Mouse (Mus musculus): ENCODE measurements around the gene Ahctf1. TPM values are rescaled to one million over a fixed set of nuclear protein-coding genes. Genes with fewer than 3 reads are reported as not detected.
"Not testable (repeated sequence)": the region's sequence is repeated elsewhere in the genome, so short reads cannot be mapped to it uniquely, and the experiment has no call there.

Ahctf1 gene
- polyA plus RNA-seq, 1 experiment from 2014 or later = 36.6 TPM

DNA sequence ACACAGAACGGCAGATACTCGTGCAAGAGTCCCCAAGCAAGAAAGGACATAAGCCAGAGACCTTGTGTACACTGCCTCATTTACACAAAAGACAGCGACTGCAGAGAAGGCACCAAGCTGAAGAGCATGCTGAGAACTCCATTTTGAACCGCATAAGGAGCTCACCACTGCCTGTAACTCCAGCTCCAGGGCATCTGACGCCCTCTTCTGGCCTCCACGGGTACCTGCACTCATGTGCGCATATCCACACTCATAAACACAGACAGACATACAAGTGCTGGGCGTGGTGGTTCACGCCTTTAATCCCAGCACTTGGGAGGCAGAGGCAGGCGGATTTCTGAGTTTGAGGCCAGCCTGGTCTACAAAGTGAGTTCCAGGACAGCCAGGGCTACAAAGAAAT, 74.8 kb downstream of the Ahctf1 start:
- TF ChIP-seq CTCF (IDR thresholded peaks at IDR 0.05; ENCODE audit: low read depth) = 0 out of 2 replicates have a peak, but pooled peaks have one; percentile 11
- no peaks in the 10 kb centered on the region for H3K36me3 ChIP-seq (ENCODE audit: insufficient read depth)
- DNase-seq (no peak), ATAC-seq (ENCODE audit: insufficient read depth) (no peak)
- WGBS = 89% methylated on average over 10 of the region's 10 CpGs
- H3K27me3 ChIP-seq (ENCODE audit: insufficient read depth, low read length) = no peaks in the 10 kb centered on the region
- H3K9me3 ChIP-seq (ENCODE audit: low read depth, low read length) = no peaks in the 10 kb centered on the region
- no peak overlapping the region for H3K9ac ChIP-seq
- no peak overlapping the region for H3K27ac ChIP-seq (ENCODE audit: low read depth)
- H3K4me3 ChIP-seq (ENCODE audit: low read depth, low read length) = no peak overlapping the region
- no peaks in the 10 kb centered on the region for H3K4me1 ChIP-seq (ENCODE audit: insufficient read depth)
- H3K4me2 ChIP-seq = no peak overlapping the region

DNA sequence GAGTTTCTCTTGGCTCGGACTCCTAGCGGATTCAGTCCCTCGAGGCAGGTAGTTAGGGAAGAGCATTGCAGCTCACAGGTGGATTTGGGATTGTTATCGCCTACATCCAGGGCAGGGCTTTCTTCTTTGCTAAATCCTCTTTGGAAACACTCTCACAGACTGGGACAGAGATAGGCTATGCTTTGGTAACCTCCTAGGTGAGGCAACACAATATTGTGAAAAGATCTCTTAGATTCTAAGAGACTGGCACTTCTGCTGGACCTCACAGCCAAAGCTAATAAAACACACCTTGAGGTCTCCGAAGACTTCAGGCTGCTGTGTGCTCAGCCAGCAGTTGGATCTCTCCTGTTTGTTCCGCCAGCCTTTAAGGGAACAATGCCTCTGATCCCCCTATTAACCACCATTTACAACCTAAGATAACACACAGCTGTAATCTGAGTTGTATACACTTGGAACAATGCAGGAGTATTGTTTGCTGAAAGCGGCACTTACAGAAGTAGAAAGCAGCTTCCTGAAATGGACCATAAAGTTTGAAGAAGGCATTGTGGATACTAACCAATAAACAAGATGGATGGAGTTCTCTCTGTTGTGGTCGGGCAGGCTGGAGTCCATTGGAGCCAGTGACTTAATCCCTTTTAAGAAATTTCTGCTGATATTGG, 80.5 kb downstream of the Ahctf1 start:
- H3K27ac ChIP-seq (ENCODE audit: low read depth) = no peak overlapping the region
- no peaks in the 10 kb centered on the region for H3K36me3 ChIP-seq (ENCODE audit: insufficient read depth)
- H3K4me3 ChIP-seq (ENCODE audit: low read depth, low read length) = no peak overlapping the region
- no peaks in the 10 kb centered on the region for H3K4me1 ChIP-seq (ENCODE audit: insufficient read depth)
- no peak overlapping the region for H3K9ac ChIP-seq
- ATAC-seq (ENCODE audit: insufficient read depth) = no peak
- H3K9me3 ChIP-seq (ENCODE audit: low read depth, low read length) = no peaks in the 10 kb centered on the region
- no peak for DNase-seq
- no peak overlapping the region for H3K4me2 ChIP-seq
- no peak for TF ChIP-seq CTCF (IDR thresholded peaks at IDR 0.05; ENCODE audit: low read depth)
- no peaks in the 10 kb centered on the region for H3K27me3 ChIP-seq (ENCODE audit: insufficient read depth, low read length)
- 59% methylated on average over 8 of the region's 8 CpGs for WGBS

DNA sequence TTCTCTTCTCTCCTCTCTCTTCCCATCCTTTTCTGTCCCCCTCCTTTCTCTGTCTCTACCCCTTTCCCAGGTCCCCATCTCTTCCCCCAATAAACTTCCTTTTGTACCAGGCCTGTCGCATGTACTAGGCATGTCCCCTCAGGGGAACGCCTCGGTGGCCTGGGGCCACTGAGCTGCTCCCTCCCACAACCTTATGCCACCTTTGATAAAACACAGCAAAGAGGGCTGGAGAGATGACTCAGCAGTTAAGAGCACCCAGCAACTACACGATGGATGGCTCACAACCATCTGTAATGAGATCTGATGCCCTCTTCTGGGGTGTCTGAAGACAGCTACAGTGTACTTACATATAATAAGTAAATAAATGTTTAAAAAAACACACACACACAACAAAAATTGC, 87.7 kb downstream of the Ahctf1 start:
- no peak overlapping the region for H3K9ac ChIP-seq
- WGBS = 86% methylated on average over 4 of the region's 4 CpGs
- H3K4me3 ChIP-seq (ENCODE audit: low read depth, low read length) = no peak overlapping the region
- DNase-seq (no peak), ATAC-seq (ENCODE audit: insufficient read depth) (no peak)
- no peaks in the 10 kb centered on the region for H3K36me3 ChIP-seq (ENCODE audit: insufficient read depth)
- no peak overlapping the region for H3K4me2 ChIP-seq
- no peak for TF ChIP-seq CTCF (IDR thresholded peaks at IDR 0.05; ENCODE audit: low read depth)
- no peaks in the 10 kb centered on the region for H3K27me3 ChIP-seq (ENCODE audit: insufficient read depth, low read length)
- H3K9me3 ChIP-seq (ENCODE audit: low read depth, low read length) = no peaks in the 10 kb centered on the region
- no peak overlapping the region for H3K27ac ChIP-seq (ENCODE audit: low read depth)
- H3K4me1 ChIP-seq (ENCODE audit: insufficient read depth) = no peaks in the 10 kb centered on the region

DNA sequence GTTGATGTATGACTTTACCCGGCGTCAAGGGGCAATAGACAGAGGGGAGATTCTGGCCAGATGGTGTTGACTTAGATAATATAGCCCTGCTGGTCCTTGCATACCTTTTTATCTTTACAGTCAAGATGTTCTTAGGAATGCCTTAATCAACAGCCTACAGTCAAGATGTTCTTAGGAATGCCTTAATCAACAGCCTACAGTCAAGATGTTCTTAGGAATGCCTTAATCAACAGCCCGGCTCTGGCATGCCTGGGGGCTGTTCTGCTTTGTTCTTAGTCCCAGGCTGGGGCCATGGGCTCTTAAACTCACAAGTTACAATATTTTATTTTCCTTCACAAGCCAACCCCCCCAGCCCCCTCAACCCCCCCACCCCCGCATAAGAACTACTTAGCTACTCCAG, 88.2 kb downstream of the Ahctf1 start:
- H3K4me1 ChIP-seq (ENCODE audit: insufficient read depth); H3K4me3 ChIP-seq (ENCODE audit: low read depth, low read length); H3K9me3 ChIP-seq (ENCODE audit: low read depth, low read length); H3K4me2 ChIP-seq; H3K27me3 ChIP-seq (ENCODE audit: insufficient read depth, low read length); H3K36me3 ChIP-seq (ENCODE audit: insufficient read depth); ATAC-seq (ENCODE audit: insufficient read depth); H3K27ac ChIP-seq (ENCODE audit: low read depth); DNase-seq; H3K9ac ChIP-seq: not testable (repeated sequence)
- 85% methylated on average over 2 of the region's 4 CpGs for WGBS

GRCm38 (mm10) chr1:179713367-179713766, 90.1 kb downstream of the Ahctf1 start:
- H3K4me1 ChIP-seq (ENCODE audit: insufficient read depth) = no peaks in the 10 kb centered on the region
- no peaks in the 10 kb centered on the region for H3K9me3 ChIP-seq (ENCODE audit: low read depth, low read length)
- ATAC-seq (ENCODE audit: insufficient read depth) (no peak), DNase-seq (no peak)
- no peaks in the 10 kb centered on the region for H3K36me3 ChIP-seq (ENCODE audit: insufficient read depth)
- no peak overlapping the region for H3K27ac ChIP-seq (ENCODE audit: low read depth)
- WGBS = 78% methylated on average over 3 of the region's 3 CpGs
- TF ChIP-seq CTCF (IDR thresholded peaks at IDR 0.05; ENCODE audit: low read depth) = no peak
- H3K4me2 ChIP-seq = no peak overlapping the region
- no peak overlapping the region for H3K9ac ChIP-seq
- no peak overlapping the region for H3K4me3 ChIP-seq (ENCODE audit: low read depth, low read length)
- no peaks in the 10 kb centered on the region for H3K27me3 ChIP-seq (ENCODE audit: insufficient read depth, low read length)

DNA sequence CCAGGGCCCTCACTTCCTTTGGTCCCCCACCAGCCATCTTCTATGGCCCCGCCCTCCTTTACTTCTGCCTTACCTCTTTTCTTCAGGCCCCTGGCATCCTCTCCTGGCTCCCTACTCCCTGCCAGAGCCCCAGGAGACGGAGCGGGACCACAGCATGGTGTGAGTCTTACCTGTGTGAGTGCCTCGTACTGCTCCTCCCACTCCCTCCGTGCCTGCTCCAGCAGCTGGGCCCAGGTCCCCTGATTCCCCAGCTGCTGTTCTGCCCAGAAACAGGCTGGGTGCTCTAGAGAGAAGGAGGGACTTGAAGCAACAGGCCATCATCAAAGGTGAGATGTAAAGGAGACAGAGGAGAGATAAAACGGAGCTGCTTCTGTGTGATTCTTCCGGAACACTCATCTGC, 90.8 kb downstream of the Ahctf1 start:
- TF ChIP-seq CTCF (IDR thresholded peaks at IDR 0.05; ENCODE audit: low read depth) = no peak
- Histone ChIP-seq H3K4me1 (ENCODE audit: insufficient read depth) (no peaks in the 10 kb centered on the region), H3K36me3 (ENCODE audit: insufficient read depth) (no peaks in the 10 kb centered on the region), H3K27me3 (ENCODE audit: insufficient read depth, low read length) (no peaks in the 10 kb centered on the region), H3K27ac (ENCODE audit: low read depth) (no peak overlapping the region), H3K4me2 (no peak overlapping the region), H3K9me3 (ENCODE audit: low read depth, low read length) (no peaks in the 10 kb centered on the region), H3K9ac (no peak overlapping the region), H3K4me3 (ENCODE audit: low read depth, low read length) (no peak overlapping the region)
- DNase-seq (no peak), ATAC-seq (ENCODE audit: insufficient read depth) (no peak)
- WGBS = 74% methylated on average over 7 of the region's 7 CpGs

DNA sequence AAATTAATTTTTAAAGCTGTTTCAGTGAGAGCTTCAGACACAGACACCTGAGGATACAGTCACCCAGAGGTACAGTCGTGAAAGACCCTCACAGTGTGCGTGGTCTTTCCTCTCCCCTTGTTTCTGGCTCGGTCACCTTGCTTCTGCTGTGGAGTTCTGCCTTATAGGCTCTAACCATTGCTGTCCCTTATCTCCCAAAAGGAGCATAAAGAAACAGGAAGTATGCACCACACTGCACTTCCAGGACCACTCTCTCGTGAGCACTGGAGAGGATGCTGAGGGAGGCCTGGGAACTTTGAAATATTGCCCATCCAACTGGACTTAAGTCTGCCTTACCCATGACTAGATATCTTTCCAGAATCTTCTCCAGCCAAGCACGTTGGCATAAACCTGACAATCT, 92.7 kb downstream of the Ahctf1 start:
- Histone ChIP-seq H3K36me3 (ENCODE audit: insufficient read depth) (no peaks in the 10 kb centered on the region), H3K4me2 (no peak overlapping the region), H3K9ac (no peak overlapping the region), H3K9me3 (ENCODE audit: low read depth, low read length) (no peaks in the 10 kb centered on the region), H3K4me1 (ENCODE audit: insufficient read depth) (no peaks in the 10 kb centered on the region), H3K27ac (ENCODE audit: low read depth) (no peak overlapping the region), H3K4me3 (ENCODE audit: low read depth, low read length) (no peak overlapping the region), H3K27me3 (ENCODE audit: insufficient read depth, low read length) (no peaks in the 10 kb centered on the region)
- DNase-seq (no peak), ATAC-seq (ENCODE audit: insufficient read depth) (no peak)
- 85% methylated on average over 5 of the region's 5 CpGs for WGBS
- no peak for TF ChIP-seq CTCF (IDR thresholded peaks at IDR 0.05; ENCODE audit: low read depth)

- WGBS = 64% methylated on average over 6 of the region's 6 CpGs
- Histone ChIP-seq H3K9me3 (ENCODE audit: low read depth, low read length) (no peaks in the 10 kb centered on the region), H3K4me3 (ENCODE audit: low read depth, low read length) (no peak overlapping the region), H3K4me2 (no peak overlapping the region), H3K27me3 (ENCODE audit: insufficient read depth, low read length) (no peaks in the 10 kb centered on the region), H3K9ac (no peak overlapping the region), H3K4me1 (ENCODE audit: insufficient read depth) (no peaks in the 10 kb centered on the region), H3K27ac (ENCODE audit: low read depth) (no peak overlapping the region), H3K36me3 (ENCODE audit: insufficient read depth) (no peaks in the 10 kb centered on the region)
- no peak for TF ChIP-seq CTCF (IDR thresholded peaks at IDR 0.05; ENCODE audit: low read depth)
- ATAC-seq (ENCODE audit: insufficient read depth) = peak; percentile 84; the same call in 1 of the 2 replicates
- DNase-seq = peak; percentile 26
These were observed 94.1 kb downstream of the Ahctf1 start for GRCm38 (mm10) chr1:179709390-179709789.

Measured in lung, embryonic 14.5 days (tissue).